Mouse (Mus musculus): ENCODE results near the gene Zpbp. TPM values are rescaled to one million over a fixed set of nuclear protein-coding genes. Genes with fewer than 3 reads are reported as not detected.

Zpbp gene
- total RNA-seq, 2 experiments from 2014 or later = 1.1 to 1.3 TPM

Other genes with a start within 250 kb of the Zpbp start
- 1 to 10 TPM in 1 of 2 experiments, under 1 TPM in 1; 0.84 to 1.8 TPM for gene Spata48, start 314 bp downstream of the Zpbp start, total RNA-seq (2021)
- gene 4930512M02Rik, start 165.4 kb upstream of the Zpbp start, total RNA-seq (2021) = not detected
- gene Ikzf1, start 222.6 kb upstream of the Zpbp start, total RNA-seq (2021) = 1 to 10 TPM; 1.9 to 2.9 TPM

Measured in left cerebral cortex, adult 18-20 months (tissue).